8 mouse cellular contexts compared by ENCODE assay signal in genomic region chr5:140831064-140831431, GRCm38 (mm10). TPM values are rescaled to one million over a fixed set of nuclear protein-coding genes. Genes with fewer than 3 reads are reported as not detected.
DNase-seq lines count a peak whose midpoint lies in the region; ATAC-seq and TF ChIP-seq lines count a peak whose summit lies in the region.

No protein-coding gene starts in this region.

- no peak for TF ChIP-seq CTCF in midbrain, postnatal 0 days (IDR thresholded peaks at IDR 0.05)

- no peak for DNase-seq in heart, adult 9 months (ENCODE audit: low spot score in 2 of 2)
- DNase-seq in midbrain, postnatal 0 days (ENCODE audit: low spot score): no peak
- DNase-seq in gastrocnemius, postnatal 36 days: no peak
- DNase-seq in spleen, postnatal 4 days (ENCODE audit: low spot score in 2 of 2): no peak
- DNase-seq in layer of hippocampus, adult 11-12 months (ENCODE audit: low spot score): no peak

- H3K27ac ChIP-seq in heart, embryonic 15.5 days: peak overlapping the region; percentile 30; the same call in 1 of the 2 replicates
- no peak overlapping the region for H3K27ac ChIP-seq in embryonic facial prominence, embryonic 12.5 days
- H3K27ac ChIP-seq in intestine, embryonic 16.5 days (ENCODE audit: low read length): no peak overlapping the region
- H3K27ac ChIP-seq in midbrain, postnatal 0 days (ENCODE audit: low read depth, low read length): no peak overlapping the region

- no peak for ATAC-seq in heart, embryonic 15.5 days (replicated peaks; ENCODE audit: insufficient number of reproducible peaks, insufficient read depth, low FRiP score, low read depth)
- no peak for ATAC-seq in embryonic facial prominence, embryonic 12.5 days (ENCODE audit: insufficient number of reproducible peaks, insufficient read depth, low FRiP score, low TSS enrichment)
- no peak for ATAC-seq in intestine, embryonic 16.5 days
- ATAC-seq in midbrain, postnatal 0 days (ENCODE audit: low FRiP score): no peak

- intact Hi-C loops in gastrocnemius, postnatal 36 days (cut with DNase I): no loop called here

- H3K4me2 ChIP-seq in heart, embryonic 15.5 days: peak overlapping the region; percentile 59
- peak overlapping the region; percentile 40 for H3K4me2 ChIP-seq in embryonic facial prominence, embryonic 12.5 days (replicated peaks)
- H3K4me2 ChIP-seq in intestine, embryonic 16.5 days (ENCODE audit: low read depth, low read length): peak overlapping the region; percentile 65
- H3K4me2 ChIP-seq in midbrain, postnatal 0 days (ENCODE audit: low read depth, low read length, poor library complexity, severe bottlenecking): peak overlapping the region; percentile 31

- H3K9ac ChIP-seq in heart, embryonic 15.5 days: no peak overlapping the region
- H3K9ac ChIP-seq in embryonic facial prominence, embryonic 12.5 days: no peak overlapping the region
- no peak overlapping the region for H3K9ac ChIP-seq in intestine, embryonic 16.5 days (ENCODE audit: low read depth, low read length)
- no peak overlapping the region for H3K9ac ChIP-seq in midbrain, postnatal 0 days (replicated peaks; ENCODE audit: low read length, poor library complexity, severe bottlenecking)

- peaks cover 36% of the 10 kb centered on the region for H3K4me1 ChIP-seq in heart, embryonic 15.5 days (replicated peaks)
- H3K4me1 ChIP-seq in embryonic facial prominence, embryonic 12.5 days: peaks cover 26% of the 10 kb centered on the region
- peaks cover 18% of the 10 kb centered on the region for H3K4me1 ChIP-seq in intestine, embryonic 16.5 days (ENCODE audit: control insufficient read depth, insufficient read depth, low read length)
- peaks cover 14% of the 10 kb centered on the region for H3K4me1 ChIP-seq in midbrain, postnatal 0 days (ENCODE audit: insufficient read depth, low read length)

- no peaks in the 10 kb centered on the region for H3K36me3 ChIP-seq in heart, embryonic 15.5 days
- no peaks in the 10 kb centered on the region for H3K36me3 ChIP-seq in embryonic facial prominence, embryonic 12.5 days
- no peaks in the 10 kb centered on the region for H3K36me3 ChIP-seq in intestine, embryonic 16.5 days (ENCODE audit: control insufficient read depth, insufficient read depth, low read length)
- H3K36me3 ChIP-seq in midbrain, postnatal 0 days (ENCODE audit: insufficient read depth, low read length): no peaks in the 10 kb centered on the region

- WGBS in heart, embryonic 15.5 days: 73% methylated on average over 8 of the region's 8 CpGs
- WGBS in embryonic facial prominence, embryonic 12.5 days: 82% methylated on average over 8 of the region's 8 CpGs
- WGBS in intestine, embryonic 16.5 days: 82% methylated on average over 8 of the region's 8 CpGs
- 83% methylated on average over 8 of the region's 8 CpGs for WGBS in midbrain, postnatal 0 days

- H3K4me3 ChIP-seq in heart, embryonic 15.5 days: peak overlapping the region; percentile 36
- peak overlapping the region; percentile 25 for H3K4me3 ChIP-seq in embryonic facial prominence, embryonic 12.5 days
- H3K4me3 ChIP-seq in intestine, embryonic 16.5 days (ENCODE audit: low read length): peak overlapping the region; percentile 39; the same call in 1 of the 2 replicates
- H3K4me3 ChIP-seq in midbrain, postnatal 0 days (ENCODE audit: low read depth, low read length): peak overlapping the region; percentile 81; the same call in 1 of the 2 replicates

- H3K27me3 ChIP-seq in heart, embryonic 15.5 days: no peaks in the 10 kb centered on the region
- no peaks in the 10 kb centered on the region for H3K27me3 ChIP-seq in embryonic facial prominence, embryonic 12.5 days
- no peaks in the 10 kb centered on the region for H3K27me3 ChIP-seq in intestine, embryonic 16.5 days (replicated peaks; ENCODE audit: control insufficient read depth, insufficient read depth, low read length)
- H3K27me3 ChIP-seq in midbrain, postnatal 0 days (ENCODE audit: insufficient read depth, low read length): no peaks in the 10 kb centered on the region

- H3K9me3 ChIP-seq in heart, embryonic 15.5 days (replicated peaks): no peaks in the 10 kb centered on the region
- H3K9me3 ChIP-seq in embryonic facial prominence, embryonic 12.5 days: no peaks in the 10 kb centered on the region
- no peaks in the 10 kb centered on the region for H3K9me3 ChIP-seq in intestine, embryonic 16.5 days (ENCODE audit: control insufficient read depth, low read length)
- H3K9me3 ChIP-seq in midbrain, postnatal 0 days (ENCODE audit: low read length): no peaks in the 10 kb centered on the region

RNA-seq across cellular contexts. Expression of gene Gna12, which starts 0.8 kb away (rescaled TPM):
- 37.9 and 53.4 TPM in 2 replicates for polyA plus RNA-seq in heart, embryonic 15.5 days (2015; fragmentation: Nextera tagmentation; extraction: Ambion mirVana)
- polyA plus RNA-seq in embryonic facial prominence, embryonic 12.5 days (2016; fragmentation: Nextera tagmentation; extraction: Ambion mirVana): 30.5 and 57.8 TPM in 2 replicates
- polyA plus RNA-seq in intestine, embryonic 16.5 days (2015; fragmentation: Nextera tagmentation; extraction: Ambion mirVana): 5.2 and 5.4 TPM in 2 replicates
- total RNA-seq in midbrain, postnatal 0 days (2014; rRNA removed): 115 and 152 TPM in 2 replicates
- 26.5 and 28.0 TPM in 2 replicates for polyA plus RNA-seq in midbrain, postnatal 0 days (2015; fragmentation: Nextera tagmentation; extraction: Ambion mirVana)
- total RNA-seq in gastrocnemius, postnatal 36 days (2021): 10 to 100 TPM; 23.1 to 26.4 TPM

Comparison
In these comparisons a context has a peak if more than half of its experiments do, and no peak if none do; other contexts are left out.
1. H3K4me3 ChIP-seq: peak in every context shown above with its lines; median percentile 81 in midbrain, postnatal 0 days; 39 in intestine, embryonic 16.5 days; 36 in heart, embryonic 15.5 days; 25 in embryonic facial prominence, embryonic 12.5 days.